Mouse (Mus musculus) hindbrain, embryonic 11.5 days (tissue): ENCODE data around the gene Ano10. TPM values are rescaled to one million over a fixed set of nuclear protein-coding genes. Genes with fewer than 3 reads are reported as not detected.

ENCODE experiments used
- ATAC-seq: fragments of 200-750 bp; cut with Nextera tagmentation; 2 replicates; pipeline ENCODE4 v1.8.0; 2017; ENCODE audit warnings: mild to moderate bottlenecking, moderate TSS enrichment, moderate library complexity; ENCODE audit not compliant: low FRiP score
- DNase-seq: peaks from one replicate; pipeline ENCODE4 v3.0.0-alpha.2; 2015; ENCODE audit warnings: low spot score
- H3K27ac ChIP-seq: fragments of 300-500 bp; sonication (generic); 2 replicates; pipeline ENCODE4 v1.5.1; 2014; ENCODE audit warnings: mild to moderate bottlenecking, low read depth, low read length
- H3K27me3 ChIP-seq: fragments of 300-500 bp; sonication (generic); 2 replicates; pipeline ENCODE4 v1.6.1; 2014; ENCODE audit warnings: mild to moderate bottlenecking, low read length, moderate library complexity, mixed read lengths; ENCODE audit not compliant: control insufficient read depth, insufficient read depth
- H3K36me3 ChIP-seq: fragments of 300-500 bp; sonication (generic); 2 replicates; pipeline ENCODE4 v1.6.1; 2014; ENCODE audit warnings: mild to moderate bottlenecking, low read length, moderate library complexity, mixed read lengths; ENCODE audit not compliant: control insufficient read depth, insufficient read depth
- H3K4me1 ChIP-seq: fragments of 300-500 bp; sonication (generic); replicated peaks from 2 replicates; pipeline ENCODE4 v1.6.1; 2014; ENCODE audit warnings: low read length, mixed read lengths; ENCODE audit not compliant: control insufficient read depth, insufficient read depth
- H3K4me2 ChIP-seq: fragments of 300-500 bp; sonication (generic); replicated peaks from 2 replicates; pipeline ENCODE4 v1.6.1; 2014; ENCODE audit warnings: mild to moderate bottlenecking, low read depth, low read length
- H3K4me3 ChIP-seq: fragments of 300-500 bp; sonication (generic); 2 replicates; pipeline ENCODE4 v1.5.1; 2014; ENCODE audit warnings: low read depth, low read length
- H3K9ac ChIP-seq: fragments of 300-500 bp; sonication (generic); 2 replicates; pipeline ENCODE4 v1.6.1; 2014; ENCODE audit warnings: low read depth, low read length
- H3K9me3 ChIP-seq: fragments of 300-500 bp; sonication (generic); 2 replicates; pipeline ENCODE4 v1.6.1; 2016; ENCODE audit warnings: low read length; ENCODE audit not compliant: control insufficient read depth
- WGBS: fragments of 180-500 bp; shearing (Covaris S2); extraction: QIAGEN DNeasy Blood & Tissue Kit; methylation state at CpG from one replicate; pipeline ENCODE4 v1.1.7; 2014; 5-methylcytosine and 5-hydroxymethylcytosine counted together
- polyA plus RNA-seq: library from polyadenylated mRNA; unstranded; fragments of >200 nt; fragmentation: Nextera tagmentation; extraction: Ambion mirVana; gene quantifications from 2 replicates; pipeline ENCODE4 v1.2.1, GENCODE M21; 2014

Ano10 gene
- polyA plus RNA-seq, 1 experiment from 2014 or later, result 52.5 TPM

DNA sequence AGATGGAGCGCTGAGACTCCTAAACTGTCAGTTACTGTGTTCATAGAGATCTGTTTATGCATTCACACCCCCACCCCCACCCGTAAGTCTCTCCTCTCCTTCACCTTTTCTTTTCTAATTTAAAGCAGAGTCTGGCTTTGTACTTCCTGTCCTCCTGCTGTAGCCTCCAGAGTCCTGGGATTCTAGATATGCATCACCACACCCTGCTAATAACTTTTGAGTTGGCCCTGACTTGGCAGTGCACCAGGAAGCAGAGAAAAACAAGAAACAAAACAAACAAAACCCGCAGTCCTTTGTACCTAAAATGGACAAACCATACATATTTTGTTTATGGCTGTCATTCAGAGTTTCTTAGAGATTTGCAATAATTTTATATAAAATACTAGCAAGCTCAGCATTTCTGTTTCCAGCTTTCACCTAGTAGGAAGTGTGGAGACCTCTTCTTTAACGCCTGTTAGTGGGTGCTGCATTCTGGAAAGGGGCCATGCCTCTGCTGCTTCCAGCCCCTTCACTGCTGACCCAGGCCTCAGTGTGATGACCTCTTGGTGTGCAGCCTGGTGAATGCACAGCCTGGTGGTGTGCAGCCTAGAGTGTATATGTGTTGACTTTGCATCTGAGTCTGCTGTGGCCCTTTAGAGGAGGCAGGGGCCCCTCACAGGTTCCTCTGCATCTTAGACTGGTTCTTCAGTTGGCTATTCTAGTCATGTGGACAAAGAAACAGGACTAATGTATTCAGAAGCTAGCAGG is 147.9 kb downstream of the Ano10 start:
- DNase-seq (no peak), ATAC-seq (no peak)
- Histone ChIP-seq H3K9me3 (no peaks in the 10 kb centered on the region), H3K4me3 (no peak overlapping the region), H3K4me1 (no peaks in the 10 kb centered on the region), H3K27me3 (no peaks in the 10 kb centered on the region), H3K4me2 (no peak overlapping the region), H3K9ac (no peak overlapping the region), H3K36me3 (peaks cover 5% of the 10 kb centered on the region; the same call in 1 of the 2 replicates), H3K27ac (no peak overlapping the region)
- 84% methylated on average over 4 of the region's 4 CpGs for WGBS

DNA sequence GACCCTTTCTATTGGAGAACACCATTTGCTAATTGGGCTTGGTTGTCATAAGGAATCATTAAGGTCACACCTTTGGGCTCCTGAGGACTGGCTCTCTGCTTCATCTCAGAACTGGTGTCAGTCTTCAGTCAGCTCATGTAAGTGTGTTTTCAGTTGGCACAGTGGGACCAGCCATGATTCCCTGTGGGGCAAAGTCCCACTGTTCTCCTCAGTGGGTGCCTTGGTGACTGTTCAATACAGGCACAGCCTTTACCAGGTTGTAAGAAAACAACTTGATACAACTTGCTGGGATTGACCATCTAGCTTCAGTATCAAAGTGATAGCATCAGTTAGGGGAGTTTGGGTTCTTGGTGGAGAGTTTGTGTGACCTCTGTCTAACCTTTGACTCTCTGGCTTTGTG is 148.5 kb downstream of the Ano10 start:
- ATAC-seq (no peak), DNase-seq (no peak)
- H3K4me1 ChIP-seq, result no peaks in the 10 kb centered on the region
- H3K9ac ChIP-seq, result no peak overlapping the region
- H3K4me3 ChIP-seq, result no peak overlapping the region
- H3K4me2 ChIP-seq, result no peak overlapping the region
- H3K27me3 ChIP-seq, result no peaks in the 10 kb centered on the region
- no peak overlapping the region for H3K27ac ChIP-seq
- no peaks in the 10 kb centered on the region for H3K9me3 ChIP-seq
- peaks cover 5% of the 10 kb centered on the region; the same call in 1 of the 2 replicates for H3K36me3 ChIP-seq

DNA sequence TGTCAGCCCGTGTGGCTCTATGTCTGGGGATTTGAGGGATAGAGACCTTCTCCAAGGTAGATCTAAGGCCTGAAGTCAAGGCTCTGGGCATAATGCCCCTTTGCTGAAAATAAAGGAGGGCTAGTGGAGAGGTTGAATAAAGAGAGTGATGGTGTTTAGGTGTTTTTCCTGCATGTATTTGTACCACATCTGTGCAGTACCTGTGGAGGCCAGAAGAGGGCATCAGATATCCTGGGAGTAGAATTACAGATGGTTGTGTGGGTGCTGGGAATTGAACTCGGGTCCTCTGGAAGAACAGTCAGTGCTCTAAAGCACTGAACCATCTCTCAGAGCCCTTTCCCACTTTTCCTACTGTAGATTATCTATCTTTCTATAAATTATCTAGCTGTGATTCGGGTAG is 149.4 kb downstream of the Ano10 start:
- H3K36me3 ChIP-seq, result peaks cover 5% of the 10 kb centered on the region; the same call in 1 of the 2 replicates
- 91% methylated on average over 3 of the region's 3 CpGs for WGBS
- H3K27ac ChIP-seq, result no peak overlapping the region
- no peak overlapping the region for H3K9ac ChIP-seq
- H3K9me3 ChIP-seq, result no peaks in the 10 kb centered on the region
- no peaks in the 10 kb centered on the region for H3K4me1 ChIP-seq
- DNase-seq, result no peak
- H3K4me3 ChIP-seq, result no peak overlapping the region
- no peaks in the 10 kb centered on the region for H3K27me3 ChIP-seq
- ATAC-seq, result no peak
- no peak overlapping the region for H3K4me2 ChIP-seq

DNA sequence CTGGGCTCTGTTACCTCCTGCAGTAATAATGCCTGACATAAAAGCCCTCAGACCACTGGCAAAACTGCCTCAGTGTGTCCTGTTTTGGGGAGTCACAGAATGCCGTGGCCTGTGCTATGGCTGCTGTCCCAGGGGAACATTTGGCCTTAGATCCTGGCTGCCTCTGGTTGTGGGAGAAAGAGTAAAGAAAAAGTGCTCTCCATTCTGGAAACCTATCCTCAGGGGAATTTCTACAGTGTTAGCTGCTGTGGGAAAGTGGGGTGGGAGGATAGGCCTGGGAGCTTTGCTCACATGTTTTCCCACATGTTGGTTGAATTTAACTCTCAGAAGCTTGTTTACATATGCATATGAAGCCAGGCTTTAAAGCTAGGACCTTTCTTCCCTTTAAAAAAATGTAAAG is 151.0 kb downstream of the Ano10 start:
- 81% methylated on average over 1 of the region's 1 CpGs for WGBS
- no peak overlapping the region for H3K27ac ChIP-seq
- no peak overlapping the region for H3K9ac ChIP-seq
- no peak overlapping the region for H3K4me3 ChIP-seq
- no peak overlapping the region for H3K4me2 ChIP-seq
- no peaks in the 10 kb centered on the region for H3K27me3 ChIP-seq
- H3K9me3 ChIP-seq, result no peaks in the 10 kb centered on the region
- H3K4me1 ChIP-seq, result no peaks in the 10 kb centered on the region
- ATAC-seq (no peak), DNase-seq (no peak)
- H3K36me3 ChIP-seq, result peaks cover 5% of the 10 kb centered on the region; the same call in 1 of the 2 replicates

DNA sequence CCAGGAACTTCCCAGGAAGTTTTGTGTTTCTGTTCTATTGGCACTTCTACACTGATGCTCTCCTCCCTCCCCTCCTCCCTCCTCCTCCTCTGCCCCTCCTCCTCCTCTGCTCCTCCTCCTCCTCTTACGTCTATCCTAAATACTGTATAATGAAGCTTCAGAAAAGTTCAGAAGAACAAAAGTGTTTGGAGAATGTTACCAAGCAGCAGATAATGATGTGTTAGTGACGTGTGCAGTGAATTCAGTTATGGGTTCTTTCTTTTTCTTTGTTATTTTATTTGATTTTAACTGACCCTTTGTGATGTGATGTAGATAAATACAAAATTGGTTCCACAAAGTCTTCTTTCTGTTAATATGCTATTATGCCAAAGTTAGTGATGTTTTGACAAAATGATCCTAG is 155.0 kb downstream of the Ano10 start:
- DNase-seq (no peak), ATAC-seq (no peak)
- Histone ChIP-seq H3K36me3 (no peaks in the 10 kb centered on the region), H3K9me3 (no peaks in the 10 kb centered on the region), H3K9ac (no peak overlapping the region), H3K4me2 (no peak overlapping the region), H3K4me3 (no peak overlapping the region), H3K27ac (no peak overlapping the region), H3K4me1 (no peaks in the 10 kb centered on the region), H3K27me3 (no peaks in the 10 kb centered on the region)
- WGBS, result 65% methylated on average over 2 of the region's 2 CpGs

DNA sequence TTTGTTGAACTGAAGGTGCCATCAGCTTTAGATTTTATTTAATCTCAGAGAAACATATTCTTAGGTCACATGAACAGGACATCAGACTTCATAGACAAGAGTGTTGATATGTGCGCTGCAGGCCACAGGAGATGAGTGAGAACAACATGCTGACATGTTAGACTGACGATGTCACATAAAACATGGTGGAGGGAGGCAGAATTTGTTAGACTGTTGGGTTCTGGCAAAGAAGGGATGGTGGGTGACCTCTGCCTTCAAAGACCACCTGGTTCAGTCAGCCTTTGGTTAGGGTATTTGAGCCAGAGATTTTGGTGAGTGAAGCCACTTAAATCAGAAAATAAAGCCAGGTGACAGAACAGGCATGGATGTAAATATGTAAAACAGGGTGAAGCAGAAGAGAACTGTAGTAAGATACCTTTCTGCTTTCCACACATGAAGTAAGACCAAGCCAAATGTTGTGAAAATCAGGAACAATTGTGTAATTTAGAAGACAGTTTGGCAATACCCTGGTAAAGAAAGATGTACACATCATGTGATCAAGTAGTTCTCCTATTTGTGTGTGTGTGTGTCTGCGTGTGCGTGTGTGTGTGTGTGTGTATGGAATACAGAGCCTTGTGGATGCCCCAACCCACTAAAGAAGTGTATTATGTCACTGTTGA is 155.7 kb downstream of the Ano10 start:
- H3K4me2 ChIP-seq, result no peak overlapping the region
- no peaks in the 10 kb centered on the region for H3K9me3 ChIP-seq
- H3K9ac ChIP-seq, result no peak overlapping the region
- DNase-seq, result no peak
- no peaks in the 10 kb centered on the region for H3K4me1 ChIP-seq
- no peak for ATAC-seq
- no peak overlapping the region for H3K4me3 ChIP-seq
- H3K27ac ChIP-seq, result no peak overlapping the region
- H3K36me3 ChIP-seq, result no peaks in the 10 kb centered on the region
- WGBS, result 97% methylated on average over 4 of the region's 4 CpGs
- H3K27me3 ChIP-seq, result no peaks in the 10 kb centered on the region

DNA sequence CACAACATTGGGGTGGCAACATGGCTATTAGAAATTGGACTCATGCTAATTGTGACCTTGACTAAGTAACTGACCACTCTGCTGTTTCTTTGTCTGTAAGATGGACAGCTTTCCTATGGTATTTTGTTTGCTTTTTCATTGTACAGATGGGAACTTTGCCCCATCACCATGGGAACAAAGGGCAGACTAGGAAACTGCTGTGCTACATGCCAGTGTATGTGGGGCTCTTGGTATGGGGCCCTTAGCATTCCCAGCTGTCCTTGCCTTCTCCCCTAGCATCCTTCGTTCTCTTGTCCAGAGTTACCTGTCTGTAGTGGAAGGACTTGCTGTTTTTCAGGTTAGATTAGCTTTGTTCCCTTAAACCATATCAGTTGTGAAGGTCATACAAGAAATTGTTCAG is 156.3 kb downstream of the Ano10 start:
- H3K4me3 ChIP-seq, result no peak overlapping the region
- 58% methylated on average over 1 of the region's 1 CpGs for WGBS
- no peak overlapping the region for H3K4me2 ChIP-seq
- H3K27ac ChIP-seq, result no peak overlapping the region
- DNase-seq (no peak), ATAC-seq (no peak)
- no peaks in the 10 kb centered on the region for H3K9me3 ChIP-seq
- no peaks in the 10 kb centered on the region for H3K4me1 ChIP-seq
- no peaks in the 10 kb centered on the region for H3K27me3 ChIP-seq
- no peak overlapping the region for H3K9ac ChIP-seq
- no peaks in the 10 kb centered on the region for H3K36me3 ChIP-seq

DNA sequence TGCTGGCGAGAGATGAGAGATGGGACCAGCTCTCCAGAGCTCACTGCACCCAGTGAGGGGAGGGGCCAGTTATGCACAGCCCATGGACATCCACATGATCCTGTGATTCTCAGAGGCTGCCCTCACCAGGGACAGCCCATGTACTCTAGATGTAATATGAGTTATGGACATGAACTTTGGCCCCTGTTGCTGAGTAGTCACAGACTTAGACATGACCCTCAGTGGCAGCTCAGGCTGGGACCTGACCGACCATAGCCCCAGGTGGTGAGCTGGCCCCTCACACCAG is 158.4 kb downstream of the Ano10 start:
- Histone ChIP-seq H3K4me2 (no peak overlapping the region), H3K27ac (no peak overlapping the region), H3K36me3 (no peaks in the 10 kb centered on the region), H3K27me3 (no peaks in the 10 kb centered on the region), H3K9me3 (no peaks in the 10 kb centered on the region), H3K9ac (no peak overlapping the region), H3K4me1 (no peaks in the 10 kb centered on the region), H3K4me3 (no peak overlapping the region)
- DNase-seq (no peak), ATAC-seq (no peak)
- 80% methylated on average over 2 of the region's 2 CpGs for WGBS
